Mouse (Mus musculus): ENCODE data around the gene Gm3286. TPM values are rescaled to one million over a fixed set of nuclear protein-coding genes. Genes with fewer than 3 reads are reported as not detected.
"Not testable (repeated sequence)": the region's sequence is repeated elsewhere in the genome, so short reads cannot be mapped to it uniquely, and the experiment has no call there.

Gene Gm3286
- polyA plus RNA-seq (2015; fragmentation: Nextera tagmentation; extraction: Ambion mirVana), result not detected in 2 replicates

GRCm38 (mm10) chr5:95510458-95510857, at the start of gene Gm3286:
Gene Gm3286, plus strand, starts transcription at chr5:95510758.
- not testable (repeated sequence) for H3K27me3 ChIP-seq; H3K27ac ChIP-seq; H3K9ac ChIP-seq (replicated peaks); H3K4me2 ChIP-seq (replicated peaks); H3K9me3 ChIP-seq; H3K4me1 ChIP-seq (replicated peaks); H3K4me3 ChIP-seq (replicated peaks); ATAC-seq; H3K36me3 ChIP-seq

Other genes starting within 250 kb of the Gm3286 start
- not detected in 2 replicates for gene Gm10424, start 238.0 kb upstream of the Gm3286 start, polyA plus RNA-seq (2015; fragmentation: Nextera tagmentation; extraction: Ambion mirVana)
- gene Gm3259, start 204.8 kb upstream of the Gm3286 start, polyA plus RNA-seq (2015; fragmentation: Nextera tagmentation; extraction: Ambion mirVana), result not detected in 2 replicates
- not detected in 2 replicates for gene D5Ertd577e, start 54.0 kb upstream of the Gm3286 start, polyA plus RNA-seq (2015; fragmentation: Nextera tagmentation; extraction: Ambion mirVana)
- not detected in 2 replicates for gene Gm7971, start 84.1 kb downstream of the Gm3286 start, polyA plus RNA-seq (2015; fragmentation: Nextera tagmentation; extraction: Ambion mirVana)
- gene Gm7978, start 225.4 kb downstream of the Gm3286 start, polyA plus RNA-seq (2015; fragmentation: Nextera tagmentation; extraction: Ambion mirVana), result not detected in 2 replicates
- not detected in 2 replicates for gene Gm7982, start 231.3 kb downstream of the Gm3286 start, polyA plus RNA-seq (2015; fragmentation: Nextera tagmentation; extraction: Ambion mirVana)

Measured in midbrain, embryonic 13.5 days (tissue).